Mouse (Mus musculus) myocyte (in vitro differentiated cells): ENCODE measurements at regions not wholly inside any gene's neighbourhood (a gene's known extent, or its start where the extent isn't known, plus 50 kb on each side); places are given as distances from the start of the nearest gene placed in this dataset.

Experiments
- CEBPB ChIP-seq: IDR thresholded peaks from 2 replicates; pipeline ENCODE4 v1.6.1; 2011; ENCODE audit warnings: mild to moderate bottlenecking, moderate library complexity; ENCODE audit not compliant: poor library complexity, insufficient read depth, severe bottlenecking
- E2F4 ChIP-seq: IDR thresholded peaks from one replicate; pipeline ENCODE4 v1.6.1; 2011; ENCODE audit warnings: mild to moderate bottlenecking, control low read depth, moderate library complexity; ENCODE audit not compliant: insufficient read depth
- MAX ChIP-seq: IDR thresholded peaks from one replicate; pipeline ENCODE4 v1.6.1; 2011; ENCODE audit warnings: low read depth, mild to moderate bottlenecking, control low read depth
- MYOD1 ChIP-seq, 3 experiments: IDR thresholded peaks; one replicate each; pipeline ENCODE4 v1.6.1; 2011; ENCODE audit warnings: control low read depth in 2 of 3, low read depth in 2 of 3, mild to moderate bottlenecking in 2 of 3, moderate library complexity in 1 of 3; ENCODE audit not compliant: insufficient read length in 2 of 3, control insufficient read depth in 1 of 3
- MYOG ChIP-seq, 3 experiments: IDR thresholded peaks; one replicate each; pipeline ENCODE4 v1.6.1; 2011; ENCODE audit warnings: control low read depth in 2 of 3, low read depth in 2 of 3, mild to moderate bottlenecking in 2 of 3; ENCODE audit not compliant: insufficient read length in 2 of 3, control insufficient read depth in 1 of 3, insufficient read depth in 1 of 3
- POLR2A ChIP-seq: IDR thresholded peaks from one replicate; pipeline ENCODE4 v1.6.1; 2011; ENCODE audit warnings: low read depth, mild to moderate bottlenecking, control low read depth, moderate library complexity; ENCODE audit not compliant: insufficient read length
- POLR2AphosphoS2 ChIP-seq: IDR thresholded peaks from one replicate; pipeline ENCODE4 v1.6.1; 2011; ENCODE audit warnings: low read depth, control low read depth; ENCODE audit not compliant: insufficient read length
- SRF ChIP-seq: IDR thresholded peaks from one replicate; pipeline ENCODE4 v1.6.1; 2011; ENCODE audit warnings: low read depth; ENCODE audit not compliant: control insufficient read depth, insufficient read length
- TCF12 ChIP-seq: IDR thresholded peaks from one replicate; pipeline ENCODE4 v1.6.1; 2011; ENCODE audit warnings: mild to moderate bottlenecking, control low read depth; ENCODE audit not compliant: poor library complexity, insufficient read depth, severe bottlenecking
- TCF3 ChIP-seq: IDR thresholded peaks from one replicate; pipeline ENCODE4 v1.6.1; 2011; ENCODE audit warnings: low read depth, control low read depth; ENCODE audit not compliant: insufficient read length
- USF1 ChIP-seq: IDR thresholded peaks from one replicate; pipeline ENCODE4 v1.6.1; 2011; ENCODE audit warnings: low read depth, mild to moderate bottlenecking, control low read depth, moderate library complexity

DNA sequence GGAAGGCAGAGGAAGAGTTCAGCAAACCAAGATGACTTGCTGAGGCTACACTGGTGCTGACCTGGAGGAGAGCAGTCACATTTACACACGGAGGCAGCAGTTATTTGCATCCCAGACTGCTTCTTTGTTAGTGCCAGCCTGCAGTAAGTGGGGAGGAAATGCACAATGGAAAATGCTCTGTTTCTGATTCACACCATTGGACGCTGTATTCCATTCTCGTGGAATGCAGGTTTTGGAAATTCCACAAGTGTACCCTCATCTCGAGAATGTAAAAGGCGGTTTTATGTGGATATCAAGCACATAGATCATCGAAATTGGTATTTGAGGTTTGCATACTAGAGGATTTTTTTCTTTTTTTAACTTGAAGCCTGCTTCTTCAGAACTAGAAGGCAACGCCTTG lies 66.7 kb upstream of the Cdc42ep3 start:
- TF ChIP-seq POLR2A (no peak), TCF12 (no peak), POLR2AphosphoS2 (no peak), MAX (no peak), MYOG (IDR thresholded peaks at IDR 0.05; ENCODE audit: control insufficient read depth in 1 of 3, insufficient read depth in 1 of 3, insufficient read length in 2 of 3, low read depth in 2 of 3) (no peak), MYOD1 (IDR thresholded peaks at IDR 0.05; ENCODE audit: control insufficient read depth in 1 of 3, insufficient read length in 2 of 3, low read depth in 2 of 3) (no peak), USF1 (no peak), TCF3 (no peak), CEBPB (no peak), E2F4 (no peak), SRF (no peak)
